Mouse (Mus musculus) neural tube, embryonic 14.5 days (tissue): ENCODE measurements at regions not wholly inside any gene's neighbourhood (a gene's known extent, or its start where the extent isn't known, plus 50 kb on each side); places are given as distances from the start of the nearest gene placed in this dataset.

Experiments used
- ATAC-seq: fragments of 200-750 bp; cut with Nextera tagmentation; 2 replicates; pipeline ENCODE4 v1.8.0; 2017; ENCODE audit warnings: low read depth, mild to moderate bottlenecking, moderate TSS enrichment, moderate library complexity
- H3K27ac ChIP-seq: fragments of 300-500 bp; sonication (generic); 2 replicates; pipeline ENCODE4 v1.5.1; 2014; ENCODE audit warnings: low read depth, mild to moderate bottlenecking, control low read depth, low read length, moderate library complexity, mixed read lengths
- H3K27me3 ChIP-seq: fragments of 300-500 bp; sonication (generic); 2 replicates; pipeline ENCODE4 v1.6.1; 2014; ENCODE audit warnings: low read length; ENCODE audit not compliant: control insufficient read depth, insufficient read depth
- H3K36me3 ChIP-seq: fragments of 300-500 bp; sonication (generic); 2 replicates; pipeline ENCODE4 v1.6.1; 2014; ENCODE audit warnings: low read length, mixed read lengths; ENCODE audit not compliant: control insufficient read depth, insufficient read depth
- H3K4me1 ChIP-seq: fragments of 300-500 bp; sonication (generic); 2 replicates; pipeline ENCODE4 v1.6.1; 2014; ENCODE audit warnings: low read length; ENCODE audit not compliant: control insufficient read depth, insufficient read depth
- H3K4me2 ChIP-seq: fragments of 300-500 bp; sonication (generic); 2 replicates; pipeline ENCODE4 v1.6.1; 2014; ENCODE audit warnings: mild to moderate bottlenecking, low read depth, low read length, control low read depth
- H3K4me3 ChIP-seq: fragments of 300-500 bp; sonication (generic); 2 replicates; pipeline ENCODE4 v1.5.1; 2014; ENCODE audit warnings: low read depth, low read length, control low read depth, mixed read lengths
- H3K9ac ChIP-seq: fragments of 300-500 bp; sonication (generic); replicated peaks from 2 replicates; pipeline ENCODE4 v1.6.1; 2014; ENCODE audit warnings: low read depth, mild to moderate bottlenecking, control low read depth, low read length, mixed read lengths
- H3K9me3 ChIP-seq: fragments of 300-500 bp; sonication (generic); 2 replicates; pipeline ENCODE4 v1.6.1; 2016; ENCODE audit warnings: low read length; ENCODE audit not compliant: control insufficient read depth
- WGBS: fragments of 180-500 bp; shearing (Covaris S2); extraction: QIAGEN DNeasy Blood & Tissue Kit; methylation state at CpG from one replicate; pipeline ENCODE4 v1.1.7; 2014; 5-methylcytosine and 5-hydroxymethylcytosine counted together

- H3K4me3 ChIP-seq: no peak overlapping the region
- no peaks in the 10 kb centered on the region for H3K4me1 ChIP-seq
- no peak for ATAC-seq
- WGBS: 74% methylated on average over 4 of the region's 4 CpGs
- no peaks in the 10 kb centered on the region for H3K27me3 ChIP-seq
- no peak overlapping the region for H3K9ac ChIP-seq
- H3K27ac ChIP-seq: no peak overlapping the region
- no peaks in the 10 kb centered on the region for H3K36me3 ChIP-seq
- no peak overlapping the region for H3K4me2 ChIP-seq
- no peaks in the 10 kb centered on the region for H3K9me3 ChIP-seq
Observed at GRCm38 (mm10) chr10:26630196-26630760, 122.9 kb upstream of the Arhgap18 start.

- H3K27ac ChIP-seq: no peak overlapping the region
- 96% methylated on average over 5 of the region's 5 CpGs for WGBS
- H3K9ac ChIP-seq: no peak overlapping the region
- no peak overlapping the region for H3K4me2 ChIP-seq
- no peaks in the 10 kb centered on the region for H3K9me3 ChIP-seq
- H3K27me3 ChIP-seq: no peaks in the 10 kb centered on the region
- H3K4me3 ChIP-seq: no peak overlapping the region
- no peaks in the 10 kb centered on the region for H3K4me1 ChIP-seq
- ATAC-seq: no peak
- H3K36me3 ChIP-seq: no peaks in the 10 kb centered on the region
Observed at GRCm38 (mm10) chr10:26632266-26632665, 121.0 kb upstream of the Arhgap18 start.

DNA sequence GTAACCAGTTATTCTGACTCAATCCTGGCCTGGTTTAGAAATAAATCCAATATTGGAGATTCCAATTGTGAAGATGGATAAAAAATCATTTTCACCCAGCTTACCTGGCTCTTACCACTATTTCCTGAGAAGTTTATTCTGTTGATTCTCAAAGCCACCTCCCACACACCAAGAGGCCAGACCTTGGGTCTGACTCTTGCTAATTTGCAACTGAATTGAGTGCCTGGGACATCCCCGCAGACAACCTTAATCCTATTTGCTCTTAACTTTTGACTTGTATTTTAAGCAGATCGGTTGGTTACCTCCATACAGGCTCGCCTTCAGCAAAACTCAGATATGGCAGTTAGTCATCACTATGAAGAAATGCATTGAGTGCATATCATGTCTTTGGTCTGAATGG is 115.8 kb upstream of the Arhgap18 start:
- no peak for ATAC-seq
- Histone ChIP-seq H3K9me3 (no peaks in the 10 kb centered on the region), H3K36me3 (no peaks in the 10 kb centered on the region), H3K9ac (no peak overlapping the region), H3K27me3 (no peaks in the 10 kb centered on the region), H3K4me1 (no peaks in the 10 kb centered on the region), H3K27ac (no peak overlapping the region), H3K4me2 (no peak overlapping the region), H3K4me3 (no peak overlapping the region)
- WGBS: 61% methylated on average over 3 of the region's 3 CpGs

- ATAC-seq: no peak
Observed at GRCm38 (mm10) chr10:26638056-26638455, 115.2 kb upstream of the Arhgap18 start.

DNA sequence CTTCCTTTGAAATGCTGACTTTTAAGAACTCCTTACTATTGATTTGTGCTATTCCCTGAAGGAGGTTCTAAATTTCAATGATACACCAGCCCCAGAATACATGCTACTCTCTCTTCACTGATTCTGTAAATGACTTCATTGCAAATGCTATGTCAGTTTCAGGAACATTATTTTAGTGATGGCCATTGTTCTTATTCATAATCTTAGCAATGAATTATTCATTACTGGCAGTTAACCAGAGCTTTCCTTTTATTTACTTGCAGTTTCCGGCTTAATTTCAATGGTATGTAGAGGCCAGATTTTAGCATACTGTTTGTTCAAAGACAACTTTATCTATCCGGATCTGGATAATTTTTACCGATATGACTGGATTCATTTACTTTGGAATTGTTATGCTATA is 114.1 kb upstream of the Arhgap18 start:
- H3K4me1 ChIP-seq: no peaks in the 10 kb centered on the region
- H3K27me3 ChIP-seq: no peaks in the 10 kb centered on the region
- WGBS: 75% methylated on average over 3 of the region's 3 CpGs
- no peak for ATAC-seq
- no peaks in the 10 kb centered on the region for H3K36me3 ChIP-seq
- H3K9me3 ChIP-seq: no peaks in the 10 kb centered on the region
- H3K27ac ChIP-seq: no peak overlapping the region
- no peak overlapping the region for H3K9ac ChIP-seq
- no peak overlapping the region for H3K4me2 ChIP-seq
- H3K4me3 ChIP-seq: no peak overlapping the region

More at GRCm38 (mm10) chr10:26638056-26638455, 115.2 kb upstream of the Arhgap18 start:
- no peak overlapping the region for H3K4me2 ChIP-seq
- no peaks in the 10 kb centered on the region for H3K36me3 ChIP-seq
- H3K27ac ChIP-seq: no peak overlapping the region
- no peaks in the 10 kb centered on the region for H3K4me1 ChIP-seq
- no peak overlapping the region for H3K9ac ChIP-seq
- no peak overlapping the region for H3K4me3 ChIP-seq
- 70% methylated on average over 4 of the region's 4 CpGs for WGBS
- no peaks in the 10 kb centered on the region for H3K9me3 ChIP-seq
- H3K27me3 ChIP-seq: no peaks in the 10 kb centered on the region

- Histone ChIP-seq H3K27ac (no peak overlapping the region), H3K4me1 (no peaks in the 10 kb centered on the region), H3K4me3 (no peak overlapping the region), H3K9ac (no peak overlapping the region), H3K4me2 (no peak overlapping the region), H3K9me3 (no peaks in the 10 kb centered on the region), H3K36me3 (no peaks in the 10 kb centered on the region), H3K27me3 (no peaks in the 10 kb centered on the region)
- WGBS: 56% methylated on average over 1 of the region's 1 CpGs
- ATAC-seq: no peak
Observed at GRCm38 (mm10) chr10:26653103-26653502, 100.1 kb upstream of the Arhgap18 start.

DNA sequence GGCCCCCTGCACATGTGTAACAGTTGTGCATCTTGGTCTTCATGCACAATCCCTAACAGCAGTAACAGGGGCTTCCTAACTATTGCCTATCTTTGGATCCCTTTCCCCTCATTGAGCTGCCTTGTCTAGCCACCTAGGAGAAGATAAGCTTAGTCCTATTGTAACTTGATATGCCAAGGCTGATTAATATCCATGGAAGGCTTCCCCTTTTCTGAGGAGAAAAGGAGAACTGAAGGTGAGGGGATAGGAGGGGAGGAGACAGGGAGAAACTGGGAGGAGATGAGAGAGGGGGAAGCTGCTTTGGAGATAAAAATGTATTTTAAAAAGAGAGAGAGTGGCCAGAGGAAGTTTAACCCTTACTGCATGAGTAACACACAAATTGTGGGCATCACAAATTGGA is 89.0 kb upstream of the Arhgap18 start:
- no peaks in the 10 kb centered on the region for H3K27me3 ChIP-seq
- H3K4me1 ChIP-seq: no peaks in the 10 kb centered on the region
- H3K9me3 ChIP-seq: no peaks in the 10 kb centered on the region
- no peak overlapping the region for H3K4me2 ChIP-seq
- H3K27ac ChIP-seq: no peak overlapping the region
- H3K4me3 ChIP-seq: no peak overlapping the region
- no peak overlapping the region for H3K9ac ChIP-seq
- ATAC-seq: no peak
- no peaks in the 10 kb centered on the region for H3K36me3 ChIP-seq

DNA sequence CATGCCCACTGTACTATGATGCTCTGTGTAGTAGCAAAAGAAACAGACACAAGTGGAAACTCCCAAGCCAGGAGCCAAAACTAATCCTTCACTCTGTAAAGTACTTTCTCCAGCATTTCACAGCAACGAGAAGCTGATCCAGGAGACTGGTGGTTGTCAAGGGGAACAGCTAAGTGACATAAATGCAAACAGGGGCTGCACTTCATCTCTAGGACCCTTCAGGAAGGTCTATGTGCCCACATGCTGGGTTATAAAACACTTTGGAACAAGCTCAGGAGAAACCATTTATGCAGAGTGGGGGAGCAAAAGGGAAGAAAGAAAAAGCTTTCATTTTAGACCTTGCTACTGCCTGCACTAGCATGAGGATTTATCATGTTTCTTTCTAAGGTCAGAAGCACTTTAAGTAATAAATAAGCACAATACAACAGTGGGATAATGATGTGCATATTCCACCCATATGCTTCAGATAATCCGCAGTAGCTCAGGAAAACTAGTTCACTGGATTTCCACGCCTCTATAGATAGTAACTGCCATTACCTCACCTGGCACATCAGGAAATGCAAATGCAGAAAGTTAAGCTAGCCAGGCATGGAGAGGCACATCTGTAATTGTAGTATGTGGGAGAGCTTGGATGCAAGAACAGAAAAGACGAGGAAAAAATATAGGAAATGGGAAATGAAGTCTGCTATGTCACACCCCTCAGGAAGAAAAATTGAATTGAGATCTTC is 73.6 kb upstream of the Arhgap18 start:
- Histone ChIP-seq H3K4me1 (no peaks in the 10 kb centered on the region), H3K4me2 (no peak overlapping the region), H3K9ac (no peak overlapping the region), H3K4me3 (no peak overlapping the region), H3K27me3 (no peaks in the 10 kb centered on the region), H3K9me3 (no peaks in the 10 kb centered on the region), H3K27ac (no peak overlapping the region), H3K36me3 (no peaks in the 10 kb centered on the region)
- ATAC-seq: no peak
- 68% methylated on average over 4 of the region's 4 CpGs for WGBS

- Histone ChIP-seq H3K9ac (no peak overlapping the region; the same call in 1 of the 2 replicates), H3K27me3 (no peaks in the 10 kb centered on the region), H3K4me1 (no peaks in the 10 kb centered on the region), H3K27ac (0 out of 2 replicates have a peak overlapping the region, but pooled peaks have one; percentile 77), H3K4me2 (peak overlapping the region; percentile 60), H3K36me3 (no peaks in the 10 kb centered on the region), H3K9me3 (no peaks in the 10 kb centered on the region), H3K4me3 (peak overlapping the region; percentile 44)
- WGBS: 68% methylated on average over 2 of the region's 2 CpGs
- ATAC-seq: 0 out of 2 replicates have a peak, but pooled peaks have one; percentile 22
Observed at GRCm38 (mm10) chr10:26694761-26695160, 58.5 kb upstream of the Arhgap18 start.
